Comparison of ENCODE assay signal across 7 mouse cellular contexts in the genomic region with DNA sequence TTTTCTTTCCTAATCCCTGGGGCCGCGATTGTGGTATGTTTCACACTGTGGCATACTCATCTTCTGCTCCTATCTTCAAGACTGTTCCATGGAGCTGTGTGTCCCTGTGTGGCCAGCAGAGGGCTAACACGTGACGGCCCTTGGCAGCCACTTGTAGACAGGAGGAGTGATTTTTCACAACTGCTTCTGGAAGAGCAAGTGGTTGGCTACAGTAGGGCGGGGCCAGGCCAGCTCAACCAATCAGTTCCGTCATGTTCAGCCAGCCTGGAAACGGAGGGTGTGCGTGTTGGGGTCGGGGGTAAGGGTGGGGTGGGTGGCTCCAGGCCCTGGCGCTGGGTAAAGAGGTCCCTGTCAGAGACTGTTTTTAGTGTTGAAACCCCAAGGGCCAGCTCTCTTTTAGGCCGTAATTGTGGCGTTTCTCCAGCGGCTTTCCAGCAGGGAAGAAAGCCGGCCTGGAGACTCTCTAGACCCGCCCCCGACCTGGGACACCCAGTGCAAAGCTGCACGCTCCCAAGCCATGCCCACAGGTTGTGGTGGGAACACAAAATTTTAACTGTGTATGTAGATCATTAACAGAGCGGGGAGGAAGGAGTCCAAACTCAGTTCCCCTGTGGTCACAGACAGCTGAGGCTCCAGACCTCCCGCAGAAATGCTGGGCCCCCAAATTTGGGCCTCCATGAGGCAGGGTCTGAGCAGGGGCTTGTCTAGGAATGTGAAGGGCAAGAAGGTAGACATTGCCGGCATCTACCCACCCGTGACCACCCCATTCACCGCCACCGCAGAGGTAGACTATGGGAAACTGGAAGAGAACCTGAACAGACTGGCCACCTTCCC. TPM values are rescaled to one million over a fixed set of nuclear protein-coding genes. Genes with fewer than 3 reads are reported as not detected.
DNase-seq lines count a peak whose midpoint lies in the region; ATAC-seq and TF ChIP-seq lines count a peak whose summit lies in the region.

A gene (plus strand): TSS at position 342 of the 834 bp plus-strand sequence.

- CTCF ChIA-PET in Patski (lab: Charles Lee) = interaction anchor here (0.7 to 3.7 kb wide), 18 partner anchors 9 to 184 kb away, joined by 3 to 68 read pairs (median 4); a partner anchor contains a TSS

- no peak for DNase-seq in Patski (ENCODE audit: low read depth, low spot score)
- DNase-seq in c-Kit-positive CD71-positive TER-119-positive erythroid progenitor cells, embryonic 14.5 days (ENCODE audit: low spot score) = peak; percentile 42
- DNase-seq in forelimb bud, embryonic 11.5 days (ENCODE audit: low read depth, low spot score) = peak; percentile 79
- peak; percentile 85 for DNase-seq in hindbrain, embryonic 10.5 days (ENCODE audit: low spot score)
- DNase-seq in layer of hippocampus, postnatal 10 days (ENCODE audit: low spot score in 2 of 2) = peak; percentile 73
- DNase-seq in lung, postnatal 4 days = peak; percentile 90 to 91
- peak; percentile 78 to 81 for DNase-seq in right cerebral cortex, postnatal 10 days (ENCODE audit: low spot score in 2 of 2)

- peak within 1 kb of the TSS; percentile 47 for H3K4me3 ChIP-seq in hindbrain, embryonic 10.5 days

- WGBS in hindbrain, embryonic 10.5 days = 21% methylated on average over 23 of the region's 23 CpGs

- H3K27me3 ChIP-seq in Patski = no peaks in the 10 kb centered on the region
- peaks cover 2% of the 10 kb centered on the region; the same call in 1 of the 2 replicates for H3K27me3 ChIP-seq in hindbrain, embryonic 10.5 days (ENCODE audit: insufficient read depth, poor library complexity, severe bottlenecking)

- H3K27ac ChIP-seq in hindbrain, embryonic 10.5 days = peak within 1 kb of the TSS; percentile 66

- H3K36me3 ChIP-seq in hindbrain, embryonic 10.5 days = no peaks in the 10 kb centered on the region

- ATAC-seq in Patski = peak; percentile 92

- H3K9me3 ChIP-seq in hindbrain, embryonic 10.5 days = no peaks in the 10 kb centered on the region

- peaks cover 12% of the 10 kb centered on the region for H3K4me1 ChIP-seq in hindbrain, embryonic 10.5 days (replicated peaks)

- in situ Hi-C loops in Patski (cut with MboI; ENCODE audit: low pct_unique_long_range_greater_than_20kb) = no loop called here

- POLR2A ChIA-PET in Patski (lab: Charles Lee) = interaction anchor here (0.6 to 2.1 kb wide), 4 partner anchors 9 to 43 kb away, joined by 3 to 6 read pairs (median 4); a partner anchor contains a TSS

- TF ChIP-seq CTCF in Patski (IDR thresholded peaks at IDR 0.05) = peak; percentile 96

RNA-seq across cellular contexts. Expression of the gene that starts here (rescaled TPM):
- 51.2 TPM for polyA plus RNA-seq in Patski (2021)
- polyA plus RNA-seq in hindbrain, embryonic 10.5 days (2016; fragmentation: Nextera tagmentation; extraction: Ambion mirVana) = 1.3 and 1.9 TPM in 2 replicates
- total RNA-seq in layer of hippocampus, postnatal 10 days (2021) = 1 to 10 TPM; 9.1 to 9.3 TPM

Comparison
In these comparisons a context has a peak if more than half of its experiments do, and no peak if none do; other contexts are left out.
1. RNA of the gene that starts here (polyA plus RNA-seq): 51.2 TPM in Patski (single experiment); 1.3 to 1.9 TPM in hindbrain, embryonic 10.5 days; every median in the first group is over 10 times any median in the second.